Mouse (Mus musculus): ENCODE data around the gene Sec31a.
"Not testable (repeated sequence)": the region's sequence is repeated elsewhere in the genome, so short reads cannot be mapped to it uniquely, and the experiment has no call there.

Sec31a gene

GRCm38 (mm10) chr5:100415761-100416590, at the start of gene Sec31a:
Gene Sec31a, minus strand, starts transcription at chr5:100416234.
- DNase-seq (ENCODE audit: low spot score in 2 of 2), result peak; percentile 93 to 94

- no peak for DNase-seq (ENCODE audit: low spot score in 2 of 2)
Observed at GRCm38 (mm10) chr5:100462374-100462773, 46.3 kb upstream of the Sec31a start.

GRCm38 (mm10) chr5:100461526-100461925, 45.5 kb upstream of the Sec31a start:
- no peak for DNase-seq (ENCODE audit: low spot score in 2 of 2)

- DNase-seq (ENCODE audit: low spot score in 2 of 2), result no peak
Observed at GRCm38 (mm10) chr5:100459468-100459867, 43.4 kb upstream of the Sec31a start.

GRCm38 (mm10) chr5:100451871-100452270, 35.8 kb upstream of the Sec31a start:
- no peak for DNase-seq (ENCODE audit: low spot score in 2 of 2)

GRCm38 (mm10) chr5:100438796-100439195, 22.8 kb upstream of the Sec31a start:
- DNase-seq (ENCODE audit: low spot score in 2 of 2), result no peak

GRCm38 (mm10) chr5:100437917-100438316, 21.9 kb upstream of the Sec31a start:
- no peak for DNase-seq (ENCODE audit: low spot score in 2 of 2)

- no peak for DNase-seq (ENCODE audit: low spot score in 2 of 2)
Observed at GRCm38 (mm10) chr5:100437086-100437485, 21.1 kb upstream of the Sec31a start.

GRCm38 (mm10) chr5:100430966-100431365, 14.9 kb upstream of the Sec31a start:
- DNase-seq (ENCODE audit: low spot score in 2 of 2), result no peak

- DNase-seq (ENCODE audit: low spot score in 2 of 2), result no peak
Observed at GRCm38 (mm10) chr5:100430076-100430390, 14.0 kb upstream of the Sec31a start.

- DNase-seq (ENCODE audit: low spot score in 2 of 2), result peak; percentile 89 to 91
Observed at GRCm38 (mm10) chr5:100429344-100430075, 13.5 kb upstream of the Sec31a start.

GRCm38 (mm10) chr5:100428734-100429343, 12.8 kb upstream of the Sec31a start:
- DNase-seq (ENCODE audit: low spot score in 2 of 2), result no peak

GRCm38 (mm10) chr5:100428031-100428733, 12.1 kb upstream of the Sec31a start:
- no peak for DNase-seq (ENCODE audit: low spot score in 2 of 2)

GRCm38 (mm10) chr5:100427276-100427675, 11.2 kb upstream of the Sec31a start:
- DNase-seq (ENCODE audit: low spot score in 2 of 2), result no peak

- DNase-seq (ENCODE audit: low spot score in 2 of 2), result not testable (repeated sequence)
Observed at GRCm38 (mm10) chr5:100425823-100426222, 9.8 kb upstream of the Sec31a start.

- no peak for DNase-seq (ENCODE audit: low spot score in 2 of 2)
Observed at GRCm38 (mm10) chr5:100424252-100424651, 8.2 kb upstream of the Sec31a start.

- no peak for DNase-seq (ENCODE audit: low spot score in 2 of 2)
Observed at GRCm38 (mm10) chr5:100423626-100424025, 7.6 kb upstream of the Sec31a start.

GRCm38 (mm10) chr5:100418861-100419260, 2.8 kb upstream of the Sec31a start:
- DNase-seq (ENCODE audit: low spot score in 2 of 2), result no peak

GRCm38 (mm10) chr5:100418077-100418476, 2.0 kb upstream of the Sec31a start:
- DNase-seq (ENCODE audit: low spot score in 2 of 2), result no peak

GRCm38 (mm10) chr5:100414474-100415196, 1.4 kb downstream of the Sec31a start:
- DNase-seq (ENCODE audit: low spot score in 2 of 2), result no peak

GRCm38 (mm10) chr5:100412886-100413285, 3.1 kb downstream of the Sec31a start:
- no peak for DNase-seq (ENCODE audit: low spot score in 2 of 2)
